Mouse (Mus musculus) erythroblast, embryonic 14.5 days (primary cell): ENCODE results near the gene Kcnmb4.

ENCODE experiments used
- GATA1 ChIP-seq: IDR thresholded peaks from 2 replicates; pipeline ENCODE4 v1.6.1; 2012; ENCODE audit warnings: low read length, inconsistent platforms, mixed read lengths
- TAL1 ChIP-seq: IDR thresholded peaks from 3 replicates; pipeline ENCODE4 v1.6.1; 2012; ENCODE audit warnings: low read length, inconsistent platforms, mixed read lengths

DNA sequence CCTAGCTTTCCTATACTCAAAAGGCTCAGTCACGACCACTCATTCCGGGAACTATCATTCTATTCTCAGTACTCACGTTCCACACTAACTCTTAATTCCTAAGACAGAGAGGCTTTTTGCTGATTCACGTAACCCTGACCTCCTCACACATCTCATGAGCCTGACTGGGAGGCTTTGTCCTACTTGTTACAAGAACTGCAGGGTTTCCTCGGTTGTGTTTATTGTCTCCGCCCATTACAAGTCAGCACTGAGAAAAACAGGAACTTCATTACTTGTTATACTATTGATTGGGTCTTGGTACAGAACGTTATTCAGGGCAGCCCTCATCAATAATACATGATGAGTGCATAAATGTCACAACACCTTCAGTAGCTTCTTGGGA lies 39.6 kb upstream of the Kcnmb4 start:
- no peak for TF ChIP-seq TAL1
- TF ChIP-seq GATA1 = no peak
